Mouse (Mus musculus) lung, postnatal 0 days (tissue): ENCODE results near the gene Rgs6. TPM values are rescaled to one million over a fixed set of nuclear protein-coding genes. Genes with fewer than 3 reads are reported as not detected.

ENCODE experiments used
- ATAC-seq: fragments of 200-750 bp; cut with Nextera tagmentation; 2 replicates; pipeline ENCODE4 v1.8.0; 2017; ENCODE audit warnings: moderate library complexity
- DNase-seq: peaks from one replicate; pipeline ENCODE4 v3.0.0-alpha.2; 2016; ENCODE audit warnings: low spot score
- H3K27ac ChIP-seq: fragments of 300-500 bp; sonication (generic); 2 replicates; pipeline ENCODE4 v1.5.1; 2014; ENCODE audit warnings: antibody characterized with exemption, mild to moderate bottlenecking, low read length, mixed read lengths
- H3K27me3 ChIP-seq: fragments of 300-500 bp; sonication (generic); replicated peaks from 2 replicates; pipeline ENCODE4 v1.6.1; 2014; ENCODE audit warnings: low read length, mixed read lengths; ENCODE audit not compliant: insufficient read depth
- H3K36me3 ChIP-seq: fragments of 300-500 bp; sonication (generic); 2 replicates; pipeline ENCODE4 v1.6.1; 2014; ENCODE audit warnings: low read length, mixed read lengths; ENCODE audit not compliant: insufficient read depth
- H3K4me1 ChIP-seq: fragments of 300-500 bp; sonication (generic); 2 replicates; pipeline ENCODE4 v1.6.1; 2014; ENCODE audit warnings: antibody characterized with exemption, low read depth, low read length, mixed read lengths; ENCODE audit not compliant: insufficient read depth
- H3K4me2 ChIP-seq: fragments of 300-500 bp; sonication (generic); replicated peaks from 2 replicates; pipeline ENCODE4 v1.6.1; 2014; ENCODE audit warnings: low read depth, mild to moderate bottlenecking, low read length, moderate library complexity, mixed read lengths
- H3K4me3 ChIP-seq: fragments of 300-500 bp; sonication (generic); 2 replicates; pipeline ENCODE4 v1.5.1; 2014; ENCODE audit warnings: low read depth, low read length
- H3K9ac ChIP-seq: fragments of 300-500 bp; sonication (generic); replicated peaks from 2 replicates; pipeline ENCODE4 v1.6.1; 2014; ENCODE audit warnings: low read depth, mild to moderate bottlenecking
- H3K9me3 ChIP-seq: fragments of 300-500 bp; sonication (generic); 2 replicates; pipeline ENCODE4 v1.6.1; 2016; ENCODE audit warnings: low read length, mixed read lengths
- CTCF ChIP-seq: IDR thresholded peaks from 2 replicates; pipeline ENCODE4 v1.5.1; 2016; ENCODE audit warnings: antibody characterized with exemption, mild to moderate bottlenecking
- EP300 ChIP-seq: IDR thresholded peaks from 2 replicates; pipeline ENCODE4 v1.6.1; 2016; ENCODE audit warnings: antibody characterized with exemption, mild to moderate bottlenecking, control low read depth
- WGBS: fragments of 180-500 bp; shearing (Covaris S2); extraction: QIAGEN DNeasy Blood & Tissue Kit; methylation state at CpG from one replicate; pipeline ENCODE4 v1.1.7; 2014; 5-methylcytosine and 5-hydroxymethylcytosine counted together
- polyA plus RNA-seq: library from polyadenylated mRNA; unstranded; fragments of >200 nt; fragmentation: Nextera tagmentation; extraction: Ambion mirVana; gene quantifications from 2 replicates; pipeline ENCODE4 v1.2.1, GENCODE M21; 2015

Gene Rgs6
- polyA plus RNA-seq, 1 experiment from 2014 or later: 2.6 TPM

GRCm38 (mm10) chr12:83033171-83033835, 445.2 kb downstream of the Rgs6 start:
- Histone ChIP-seq H3K27ac (no peak overlapping the region), H3K9me3 (no peaks in the 10 kb centered on the region), H3K9ac (no peak overlapping the region), H3K27me3 (no peaks in the 10 kb centered on the region), H3K4me2 (no peak overlapping the region), H3K4me1 (no peaks in the 10 kb centered on the region), H3K36me3 (no peaks in the 10 kb centered on the region), H3K4me3 (no peak overlapping the region)
- TF ChIP-seq CTCF (no peak), EP300 (no peak)
- ATAC-seq: no peak
- WGBS: 45% methylated on average over 7 of the region's 7 CpGs
- DNase-seq: no peak

GRCm38 (mm10) chr12:83034859-83035569, 446.9 kb downstream of the Rgs6 start:
- Histone ChIP-seq H3K4me2 (no peak overlapping the region), H3K4me1 (no peaks in the 10 kb centered on the region), H3K9me3 (no peaks in the 10 kb centered on the region), H3K27ac (no peak overlapping the region), H3K4me3 (no peak overlapping the region), H3K36me3 (no peaks in the 10 kb centered on the region), H3K27me3 (no peaks in the 10 kb centered on the region), H3K9ac (no peak overlapping the region)
- no peak for TF ChIP-seq EP300
- no peak for TF ChIP-seq CTCF
- 62% methylated on average over 3 of the region's 3 CpGs for WGBS
- DNase-seq: no peak
- ATAC-seq: no peak

GRCm38 (mm10) chr12:83037798-83038560, 449.9 kb downstream of the Rgs6 start:
- no peaks in the 10 kb centered on the region for H3K27me3 ChIP-seq
- H3K36me3 ChIP-seq: no peaks in the 10 kb centered on the region
- no peak overlapping the region for H3K4me3 ChIP-seq
- no peak overlapping the region for H3K27ac ChIP-seq
- H3K4me1 ChIP-seq: no peaks in the 10 kb centered on the region
- no peak for ATAC-seq
- no peaks in the 10 kb centered on the region for H3K9me3 ChIP-seq
- TF ChIP-seq EP300 (no peak), CTCF (no peak)
- whole genome bisulfite sequencing: 81% methylated on average over 25 of the region's 25 CpGs
- DNase-seq: no peak
- H3K4me2 ChIP-seq: no peak overlapping the region
- no peak overlapping the region for H3K9ac ChIP-seq

- ATAC-seq (no peak), DNase-seq (no peak)
- H3K9ac ChIP-seq: no peak overlapping the region
- WGBS: 51% methylated on average over 7 of the region's 7 CpGs
- no peaks in the 10 kb centered on the region for H3K36me3 ChIP-seq
- no peak overlapping the region for H3K4me3 ChIP-seq
- H3K9me3 ChIP-seq: no peaks in the 10 kb centered on the region
- H3K4me1 ChIP-seq: no peaks in the 10 kb centered on the region
- TF ChIP-seq EP300: no peak
- no peak for TF ChIP-seq CTCF
- H3K27me3 ChIP-seq: no peaks in the 10 kb centered on the region
- H3K4me2 ChIP-seq: no peak overlapping the region
- H3K27ac ChIP-seq: no peak overlapping the region
Observed at GRCm38 (mm10) chr12:83038779-83039178, 450.7 kb downstream of the Rgs6 start.

- Histone ChIP-seq H3K4me2 (no peak overlapping the region), H3K27me3 (no peaks in the 10 kb centered on the region), H3K4me1 (no peaks in the 10 kb centered on the region), H3K27ac (no peak overlapping the region), H3K9me3 (no peaks in the 10 kb centered on the region), H3K9ac (no peak overlapping the region), H3K36me3 (no peaks in the 10 kb centered on the region), H3K4me3 (no peak overlapping the region)
- DNase-seq (no peak), ATAC-seq (no peak)
- TF ChIP-seq CTCF: no peak
- no peak for TF ChIP-seq EP300
- WGBS: 44% methylated on average over 3 of the region's 3 CpGs
Observed at GRCm38 (mm10) chr12:83039859-83040258, 451.8 kb downstream of the Rgs6 start.

GRCm38 (mm10) chr12:83043980-83044620, 456.0 kb downstream of the Rgs6 start:
- no peak overlapping the region for H3K4me3 ChIP-seq
- DNase-seq (no peak), ATAC-seq (no peak)
- H3K4me2 ChIP-seq: no peak overlapping the region
- H3K27me3 ChIP-seq: no peaks in the 10 kb centered on the region
- TF ChIP-seq EP300 (no peak), CTCF (no peak)
- no peaks in the 10 kb centered on the region for H3K4me1 ChIP-seq
- H3K9me3 ChIP-seq: no peaks in the 10 kb centered on the region
- H3K27ac ChIP-seq: no peak overlapping the region
- no peak overlapping the region for H3K9ac ChIP-seq
- H3K36me3 ChIP-seq: no peaks in the 10 kb centered on the region
- WGBS: 67% methylated on average over 6 of the region's 6 CpGs
